Mouse (Mus musculus): ENCODE data around the gene Dimt1.

GRCm38 (mm10) chr13:106937138-106937472, 9.8 kb upstream of the Dimt1 start:
- TF ChIP-seq CTCF (IDR thresholded peaks at IDR 0.05) (no peak), EP300 (IDR thresholded peaks at IDR 0.05) (no peak)
